Mouse (Mus musculus) C2C12 (cell line): Measurements from ENCODE around the gene Btbd16. TPM values are rescaled to one million over a fixed set of nuclear protein-coding genes. Genes with fewer than 3 reads are reported as not detected.

Experiments used
- H3K27me3 ChIP-seq: one replicate; pipeline ENCODE4 v1.6.1; 2011; ENCODE audit not compliant: control insufficient read depth, insufficient read depth, insufficient read length
- H3K36me3 ChIP-seq: one replicate; pipeline ENCODE4 v1.6.1; 2011; ENCODE audit not compliant: control insufficient read depth, insufficient read depth
- H3K4me3 ChIP-seq: one replicate; pipeline ENCODE4 v1.5.1; 2011; ENCODE audit warnings: mild to moderate bottlenecking, control low read depth; ENCODE audit not compliant: poor library complexity, insufficient read depth, severe bottlenecking
- H3K79me2 ChIP-seq: one replicate; pipeline ENCODE4 v1.6.1; 2011; ENCODE audit not compliant: control insufficient read depth, insufficient read depth
- H3K79me3 ChIP-seq: one replicate; pipeline ENCODE4 v1.6.1; 2011; ENCODE audit warnings: low read depth, control low read depth
- H3ac ChIP-seq: one replicate; pipeline ENCODE3; 2011; ENCODE audit warnings: low read depth; ENCODE audit not compliant: control insufficient read depth, insufficient read length
- CEBPB ChIP-seq: IDR thresholded peaks from one replicate; pipeline ENCODE4 v1.6.1; 2011; ENCODE audit warnings: low read depth, mild to moderate bottlenecking, control low read depth, moderate library complexity
- CTCF ChIP-seq: IDR thresholded peaks from one replicate; pipeline ENCODE4 v1.5.1; 2011; ENCODE audit not compliant: control insufficient read depth, insufficient read depth, insufficient read length
- FOSL1 ChIP-seq: IDR thresholded peaks from one replicate; pipeline ENCODE4 v1.8.0; 2011; ENCODE audit warnings: mild to moderate bottlenecking, low read length; ENCODE audit not compliant: poor library complexity, insufficient read depth, severe bottlenecking
- MAX ChIP-seq: IDR thresholded peaks from one replicate; pipeline ENCODE4 v1.6.1; 2011; ENCODE audit warnings: mild to moderate bottlenecking, control low read depth
- MYOD1 ChIP-seq: IDR thresholded peaks from one replicate; pipeline ENCODE4 v1.6.1; 2011; ENCODE audit warnings: low read depth; ENCODE audit not compliant: control insufficient read depth, insufficient read length
- MYOG ChIP-seq: IDR thresholded peaks from one replicate; pipeline ENCODE4 v1.6.1; 2011; ENCODE audit not compliant: control insufficient read depth, insufficient read length; ENCODE audit errors: extremely low read depth
- USF1 ChIP-seq: IDR thresholded peaks from one replicate; pipeline ENCODE4 v1.6.1; 2011; ENCODE audit warnings: low read depth, mild to moderate bottlenecking, control low read depth, moderate library complexity
- polyA plus RNA-seq: library from polyadenylated mRNA; unstranded; fragments of >200 nt; fragmentation: generic; extraction: Trizol; gene quantifications from one replicate; pipeline ENCODE4 v1.2.1, GENCODE M21; 2012; ENCODE audit warnings: missing spikeins

Gene Btbd16
- polyA plus RNA-seq, 1 experiment, result not detected

DNA sequence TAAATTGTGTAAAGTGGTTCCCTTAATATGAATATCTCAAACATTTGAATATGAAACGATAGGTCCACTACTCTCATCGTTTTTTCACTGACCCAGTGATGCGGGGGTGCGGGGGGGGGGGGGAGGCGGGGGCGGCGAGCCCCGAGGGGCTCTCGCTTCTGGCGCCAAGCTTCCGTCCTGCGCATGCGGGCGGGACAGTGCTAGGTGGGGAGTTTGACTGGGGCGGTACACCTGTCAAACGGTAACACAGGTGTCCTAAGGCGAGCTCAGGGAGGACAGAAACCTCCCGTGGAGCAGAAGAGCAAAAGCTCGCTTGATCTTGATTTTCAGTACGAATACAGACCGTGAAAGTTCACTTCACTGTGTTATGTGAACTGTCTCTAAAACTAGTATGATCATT is 60.4 kb downstream of the Btbd16 start:
- no peak overlapping the region for H3ac ChIP-seq
- no peak for TF ChIP-seq MYOG
- TF ChIP-seq USF1, result no peak
- no peak for TF ChIP-seq CTCF
- TF ChIP-seq FOSL1, result no peak
- TF ChIP-seq MAX, result no peak
- TF ChIP-seq CEBPB, result no peak
- no peak for TF ChIP-seq MYOD1
- no peaks in the 10 kb centered on the region for H3K79me3 ChIP-seq
- no peaks in the 10 kb centered on the region for H3K27me3 ChIP-seq
- H3K79me2 ChIP-seq, result no peaks in the 10 kb centered on the region
- no peak overlapping the region for H3K4me3 ChIP-seq
- H3K36me3 ChIP-seq, result no peaks in the 10 kb centered on the region

DNA sequence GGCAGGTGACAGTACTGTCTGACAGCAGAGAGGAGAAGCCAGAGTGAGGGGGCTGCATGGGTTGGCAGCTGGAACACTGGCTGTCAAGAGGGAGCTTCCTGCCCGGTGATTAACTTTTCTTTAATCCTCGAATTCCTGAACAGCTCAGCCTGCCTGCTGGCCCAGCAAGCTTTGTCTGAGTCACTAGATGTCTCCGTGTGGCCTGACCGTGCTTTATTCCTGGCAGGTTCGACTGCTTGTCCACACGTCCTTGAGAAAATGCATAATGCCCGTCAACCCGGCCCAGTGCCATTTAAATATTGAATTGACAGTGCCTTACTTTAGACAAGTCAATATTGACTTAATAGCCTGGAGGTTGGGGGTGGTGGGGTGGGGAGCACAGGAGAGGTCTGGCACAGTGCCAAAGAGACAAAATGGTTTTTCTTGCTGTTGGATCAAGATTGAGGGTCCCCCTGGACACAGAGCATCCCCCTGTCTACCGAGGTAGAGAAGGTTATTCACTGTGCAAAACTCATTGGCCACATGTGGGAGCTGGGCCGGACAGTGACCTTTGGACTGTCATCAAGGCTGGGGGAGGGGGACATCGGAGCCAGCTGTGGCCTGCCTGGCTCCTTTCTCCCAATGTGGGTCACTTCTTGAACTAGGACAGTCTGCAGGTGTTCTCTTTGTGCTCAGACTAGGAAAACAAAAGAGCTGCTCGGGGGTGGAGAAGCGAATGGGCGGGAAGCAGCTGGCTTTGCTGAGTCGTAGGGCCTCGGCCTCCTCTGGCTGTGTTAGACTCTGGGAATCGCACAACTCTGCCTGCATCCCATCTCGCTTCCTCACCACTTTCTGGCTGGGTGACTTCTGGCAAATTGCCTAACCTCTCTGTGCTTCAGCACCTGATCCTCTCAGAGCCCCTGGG is 61.3 kb downstream of the Btbd16 start:
- no peaks in the 10 kb centered on the region for H3K36me3 ChIP-seq
- H3K79me2 ChIP-seq, result no peaks in the 10 kb centered on the region
- H3K27me3 ChIP-seq, result no peaks in the 10 kb centered on the region
- no peaks in the 10 kb centered on the region for H3K79me3 ChIP-seq
- peak; percentile 37 for TF ChIP-seq MYOD1
- no peak for TF ChIP-seq MAX
- H3K4me3 ChIP-seq, result no peak overlapping the region
- H3ac ChIP-seq, result no peak overlapping the region

DNA sequence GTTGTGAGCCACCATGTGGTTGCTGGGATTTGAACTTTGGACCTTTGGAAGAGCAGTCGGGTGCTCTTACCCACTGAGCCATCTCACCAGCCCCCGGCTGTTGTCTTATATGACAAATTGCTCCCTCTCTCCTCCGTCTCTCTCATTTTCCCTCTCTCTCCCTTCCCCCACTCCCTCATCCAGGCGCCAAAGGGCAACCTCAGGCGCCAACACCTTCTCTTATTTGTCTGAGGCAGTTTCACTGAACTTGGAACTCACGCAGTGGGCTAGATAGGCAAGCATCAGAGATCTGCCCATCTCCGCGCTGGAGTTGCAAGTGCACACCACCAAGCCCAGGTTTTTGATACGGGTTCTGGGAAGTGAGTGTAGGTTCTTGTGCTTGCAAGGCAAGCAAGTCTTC is 62.2 kb downstream of the Btbd16 start:
- no peaks in the 10 kb centered on the region for H3K79me3 ChIP-seq
- H3K27me3 ChIP-seq, result no peaks in the 10 kb centered on the region
- no peak overlapping the region for H3K4me3 ChIP-seq
- H3K79me2 ChIP-seq, result no peaks in the 10 kb centered on the region
- TF ChIP-seq MAX, result no peak
- TF ChIP-seq MYOG, result no peak
- TF ChIP-seq MYOD1, result no peak
- no peak for TF ChIP-seq CTCF
- TF ChIP-seq USF1, result no peak
- TF ChIP-seq CEBPB, result no peak
- TF ChIP-seq FOSL1, result no peak
- no peak overlapping the region for H3ac ChIP-seq
- no peaks in the 10 kb centered on the region for H3K36me3 ChIP-seq

DNA sequence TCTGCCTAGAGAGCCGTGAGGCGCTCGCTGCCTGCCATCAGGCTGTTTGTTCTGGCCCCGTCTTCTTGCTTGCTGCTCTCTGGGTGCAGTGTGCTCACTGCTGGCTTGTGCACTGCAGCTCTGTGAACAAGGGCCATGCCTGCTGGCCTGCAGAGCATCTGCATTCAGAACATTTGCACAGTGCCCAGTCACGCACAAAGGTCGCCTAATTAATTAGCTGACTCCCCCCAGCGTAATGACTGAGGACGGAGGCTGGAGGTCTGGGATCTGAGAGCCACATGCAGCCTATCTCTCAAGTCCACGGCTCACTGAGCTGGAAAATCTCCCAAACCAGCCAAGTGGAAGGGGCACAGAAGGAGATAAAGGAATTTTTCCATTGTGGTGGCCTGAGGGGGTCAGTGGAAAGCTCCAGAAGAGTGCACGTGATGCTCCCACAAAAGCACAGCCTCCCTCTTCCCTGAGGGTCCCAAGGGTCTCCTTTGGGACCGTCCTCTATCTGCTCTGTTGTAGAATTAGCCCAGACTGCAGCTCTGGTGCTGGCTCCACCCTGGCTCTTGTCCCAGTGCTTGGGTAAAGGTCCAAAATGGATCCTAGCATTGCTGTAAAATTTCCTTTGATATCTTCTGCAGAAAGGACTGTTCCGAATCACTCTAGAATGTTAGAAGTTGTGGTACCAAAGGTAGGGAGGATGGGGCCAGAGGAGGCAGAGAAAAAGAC is 64.2 kb downstream of the Btbd16 start:
- no peaks in the 10 kb centered on the region for H3K36me3 ChIP-seq
- no peaks in the 10 kb centered on the region for H3K79me3 ChIP-seq
- H3K79me2 ChIP-seq, result no peaks in the 10 kb centered on the region
- no peak overlapping the region for H3ac ChIP-seq
- no peak overlapping the region for H3K4me3 ChIP-seq
- H3K27me3 ChIP-seq, result no peaks in the 10 kb centered on the region
- TF ChIP-seq MYOG, result no peak
- no peak for TF ChIP-seq CTCF
- no peak for TF ChIP-seq MAX
- no peak for TF ChIP-seq FOSL1
- no peak for TF ChIP-seq CEBPB
- TF ChIP-seq MYOD1, result no peak
- no peak for TF ChIP-seq USF1

DNA sequence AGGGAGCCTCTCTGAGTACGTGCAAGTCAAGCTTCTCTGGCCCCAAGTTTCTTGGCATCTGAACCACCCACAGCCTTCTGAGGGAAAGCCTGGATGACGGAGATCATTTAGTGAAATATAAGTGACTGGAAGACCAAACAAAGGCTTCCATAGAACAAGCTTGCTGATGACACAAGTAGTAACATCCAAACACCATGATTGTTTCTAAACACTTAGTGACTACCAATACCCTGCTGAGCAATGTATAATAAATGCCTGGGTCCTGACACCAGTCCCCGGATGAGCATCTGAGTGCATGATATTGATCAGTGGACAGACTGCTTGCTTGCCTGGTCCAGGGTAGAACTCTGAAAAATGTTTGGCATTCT is 64.8 kb downstream of the Btbd16 start:
- Histone ChIP-seq H3ac (no peak overlapping the region), H3K4me3 (no peak overlapping the region), H3K27me3 (no peaks in the 10 kb centered on the region), H3K79me3 (no peaks in the 10 kb centered on the region), H3K36me3 (no peaks in the 10 kb centered on the region), H3K79me2 (no peaks in the 10 kb centered on the region)
- TF ChIP-seq MYOD1 (no peak), CEBPB (no peak), MAX (no peak), CTCF (no peak), MYOG (no peak), FOSL1 (no peak), USF1 (no peak)
